Mouse (Mus musculus) megakaryocyte, embryonic 14.5 days (primary cell): ENCODE data around the gene Hdac4.

ENCODE experiments used
- FLI1 ChIP-seq: IDR thresholded peaks from 2 replicates; pipeline ENCODE4 v1.6.1; 2012; ENCODE audit warnings: low read length, inconsistent platforms, mixed read lengths
- GATA1 ChIP-seq: IDR thresholded peaks from 3 replicates; pipeline ENCODE4 v1.6.1; 2012; ENCODE audit warnings: mixed read lengths, low read length, inconsistent platforms, borderline replicate concordance

- TF ChIP-seq GATA1 = no peak
- TF ChIP-seq FLI1 = no peak
Observed at GRCm38 (mm10) chr1:92150201-92150600, 45.3 kb downstream of the Hdac4 start.
